In genomic region chr8:75053342-75053741, GRCm38 (mm10) we compare ENCODE assay signal across 21 mouse cellular contexts. TPM values are rescaled to one million over a fixed set of nuclear protein-coding genes. Genes with fewer than 3 reads are reported as not detected.
A peak's percentile ranks its signal among the peaks of the same experiment; 100 is the strongest.
DNase-seq lines count a peak whose midpoint lies in the region; ATAC-seq and TF ChIP-seq lines count a peak whose summit lies in the region.
"Had no signal": no experiment of that assay in that cellular context is flagged by ENCODE, and none has a peak within 500 bp of the region (broad histone marks: within the 10 kb centered on the region; RNA-seq: fewer than 3 reads in every experiment).

No protein-coding gene starts in this region.

- TF ChIP-seq POLR2A in myocyte (IDR thresholded peaks at IDR 0.05; ENCODE audit: insufficient read length, low read depth) = no peak

- no peak overlapping the region for H3K9ac ChIP-seq in embryonic facial prominence, embryonic 14.5 days (ENCODE audit: low read depth, low read length)
- H3K9ac ChIP-seq: embryonic facial prominence, embryonic 13.5 days; forebrain, embryonic 12.5 days had no signal

- 0 out of 2 replicates have a peak, but pooled peaks have one; percentile 17 for ATAC-seq in embryonic facial prominence, embryonic 14.5 days (ENCODE audit: low read depth)
- ATAC-seq in megakaryocyte, adult 5-6 weeks (ENCODE audit: poor library complexity, severe bottlenecking) = 0 out of 2 replicates have a peak, but pooled peaks have one; percentile 39
- no peak for ATAC-seq in activated CD4-positive, CD25-positive, alpha-beta regulatory T cell, adult 4 months
- ATAC-seq: forebrain, embryonic 14.5 days; forebrain, embryonic 16.5 days had no signal

- WGBS in embryonic facial prominence, embryonic 14.5 days = 87% methylated on average over 4 of the region's 4 CpGs
- 90% methylated on average over 4 of the region's 4 CpGs for WGBS in embryonic facial prominence, embryonic 10.5 days

- H3K27ac ChIP-seq in embryonic facial prominence, embryonic 14.5 days (replicated peaks; ENCODE audit: low read depth, low read length) = no peak overlapping the region
- no peak overlapping the region for H3K27ac ChIP-seq in embryonic facial prominence, embryonic 10.5 days (replicated peaks)
- H3K27ac ChIP-seq: embryonic facial prominence, embryonic 13.5 days; forebrain, embryonic 10.5 days; forebrain, embryonic 12.5 days had no signal

- H3ac ChIP-seq in C2C12 (ENCODE audit: control insufficient read depth, insufficient read length, low read depth) (no peak overlapping the region), myocyte (ENCODE audit: control insufficient read depth, insufficient read length) (no peak overlapping the region)

- no peak overlapping the region for H3K4me2 ChIP-seq in embryonic facial prominence, embryonic 14.5 days (ENCODE audit: low read depth, low read length)
- H3K4me2 ChIP-seq in myocyte (ENCODE audit: low read depth) = peak overlapping the region; percentile 8
- H3K4me2 ChIP-seq: embryonic facial prominence, embryonic 13.5 days; forebrain, embryonic 12.5 days had no signal

- TF ChIP-seq CTCF in C2C12 (IDR thresholded peaks at IDR 0.05; ENCODE audit: control insufficient read depth, insufficient read depth, insufficient read length) = no peak

- H3K79me2 ChIP-seq in C2C12 (ENCODE audit: control insufficient read depth, insufficient read depth) (no peaks in the 10 kb centered on the region), myocyte (ENCODE audit: control insufficient read depth, insufficient read depth) (no peaks in the 10 kb centered on the region)

- H3K79me3 ChIP-seq in C2C12 (ENCODE audit: low read depth) = no peaks in the 10 kb centered on the region

- H3K4me1 ChIP-seq in embryonic facial prominence, embryonic 14.5 days (ENCODE audit: control insufficient read depth, insufficient read depth, low read length) = no peaks in the 10 kb centered on the region
- no peaks in the 10 kb centered on the region for H3K4me1 ChIP-seq in embryonic facial prominence, embryonic 10.5 days
- H3K4me1 ChIP-seq: embryonic facial prominence, embryonic 13.5 days; forebrain, embryonic 10.5 days; forebrain, embryonic 12.5 days had no signal

- DNase-seq in embryonic facial prominence, embryonic 14.5 days (ENCODE audit: low spot score) = no peak
- DNase-seq in embryonic facial prominence, embryonic 10.5 days (ENCODE audit: low spot score) = no peak
- DNase-seq in kidney, postnatal 4 days = no peak
- no peak for DNase-seq in ovary, postnatal 36 days (ENCODE audit: low spot score)
- DNase-seq: adrenal gland, adult 8-10 months; adrenal gland, postnatal 14 days; adrenal gland, postnatal 36 days; B cell, adult 2 months; cerebellum, adult 11-12 months; cerebellum, adult 2 months; cerebellum, adult 9-10 months; cerebellum, postnatal 25 days had no signal

- no peak overlapping the region for H3K4me3 ChIP-seq in embryonic facial prominence, embryonic 14.5 days (ENCODE audit: low read depth, low read length)
- no peak overlapping the region for H3K4me3 ChIP-seq in embryonic facial prominence, embryonic 10.5 days
- no peak overlapping the region for H3K4me3 ChIP-seq in C2C12 (ENCODE audit: insufficient read depth, poor library complexity, severe bottlenecking)
- H3K4me3 ChIP-seq in myocyte = no peak overlapping the region
- H3K4me3 ChIP-seq: embryonic facial prominence, embryonic 13.5 days; forebrain, embryonic 10.5 days; forebrain, embryonic 12.5 days had no signal

- no peaks in the 10 kb centered on the region for H3K9me3 ChIP-seq in embryonic facial prominence, embryonic 14.5 days (ENCODE audit: control insufficient read depth, low read length)
- H3K9me3 ChIP-seq in embryonic facial prominence, embryonic 10.5 days = no peaks in the 10 kb centered on the region
- H3K9me3 ChIP-seq: embryonic facial prominence, embryonic 13.5 days; forebrain, embryonic 10.5 days; forebrain, embryonic 12.5 days had no signal

- H3K36me3 ChIP-seq in embryonic facial prominence, embryonic 14.5 days (ENCODE audit: control insufficient read depth, insufficient read depth, low read length) = peaks cover 21% of the 10 kb centered on the region; the same call in 1 of the 2 replicates
- H3K36me3 ChIP-seq in embryonic facial prominence, embryonic 10.5 days (replicated peaks) = peaks cover 25% of the 10 kb centered on the region; the same call in 1 of the 2 replicates
- H3K36me3 ChIP-seq in C2C12 (ENCODE audit: control insufficient read depth, insufficient read depth) (no peaks in the 10 kb centered on the region), myocyte (ENCODE audit: control insufficient read depth, insufficient read depth) (peaks cover 9% of the 10 kb centered on the region)
- H3K36me3 ChIP-seq: forebrain, embryonic 12.5 days had no signal

- H3K27me3 ChIP-seq in embryonic facial prominence, embryonic 14.5 days (replicated peaks; ENCODE audit: control insufficient read depth, insufficient read depth, low read length) = no peaks in the 10 kb centered on the region
- no peaks in the 10 kb centered on the region for H3K27me3 ChIP-seq in embryonic facial prominence, embryonic 10.5 days (replicated peaks; ENCODE audit: low read depth, poor library complexity, severe bottlenecking)
- H3K27me3 ChIP-seq in C2C12 (ENCODE audit: control insufficient read depth, insufficient read depth, insufficient read length) = no peaks in the 10 kb centered on the region
- no peaks in the 10 kb centered on the region for H3K27me3 ChIP-seq in myocyte (ENCODE audit: control insufficient read depth, insufficient read depth, insufficient read length)
- H3K27me3 ChIP-seq: embryonic facial prominence, embryonic 13.5 days; forebrain, embryonic 12.5 days had no signal

TF ChIP-seq in C2C12, 6 proteins besides CTCF, POLR2A, EP300 and RAD21:
- no peak for TF ChIP-seq MYOD1 (IDR thresholded peaks at IDR 0.05; ENCODE audit: control insufficient read depth, insufficient read length, low read depth)
- TF ChIP-seq FOSL1 (IDR thresholded peaks at IDR 0.05; ENCODE audit: insufficient read depth, low read length, poor library complexity, severe bottlenecking) = no peak
- TF ChIP-seq CEBPB (IDR thresholded peaks at IDR 0.05; ENCODE audit: low read depth) = peak; percentile 57

TF ChIP-seq in myocyte, 11 proteins besides CTCF, POLR2A, EP300 and RAD21:
- TF ChIP-seq MYOD1 (IDR thresholded peaks at IDR 0.05; ENCODE audit: control insufficient read depth in 1 of 3, insufficient read length in 2 of 3, low read depth in 2 of 3) (no peak), MAX (IDR thresholded peaks at IDR 0.05; ENCODE audit: low read depth) (no peak), TCF12 (IDR thresholded peaks at IDR 0.05; ENCODE audit: insufficient read depth, poor library complexity, severe bottlenecking) (no peak), CEBPB (IDR thresholded peaks at IDR 0.05; ENCODE audit: insufficient read depth, poor library complexity, severe bottlenecking) (no peak), MYOG (IDR thresholded peaks at IDR 0.05; ENCODE audit: control insufficient read depth in 1 of 3, insufficient read depth in 1 of 3, insufficient read length in 2 of 3, low read depth in 2 of 3) (no peak), POLR2AphosphoS2 (IDR thresholded peaks at IDR 0.05; ENCODE audit: insufficient read length, low read depth) (no peak), TCF3 (IDR thresholded peaks at IDR 0.05; ENCODE audit: insufficient read length, low read depth) (no peak)
TF ChIP-seq in myocyte: peak in this region for 0.

RNA-seq across cellular contexts. Expression of gene Tom1, which starts 19.8 kb away (rescaled TPM):
- polyA plus RNA-seq in embryonic facial prominence, embryonic 14.5 days (2014; fragmentation: Nextera tagmentation; extraction: Ambion mirVana) = 40.0 and 46.2 TPM in 2 replicates
- 32.0 and 32.3 TPM in 2 replicates for polyA plus RNA-seq in embryonic facial prominence, embryonic 10.5 days (2016; fragmentation: Nextera tagmentation; extraction: Ambion mirVana)
- polyA plus RNA-seq in C2C12 (2012; fragmentation: generic; extraction: Trizol) (31.4 TPM), myocyte (2012; fragmentation: generic; extraction: Trizol) (84.2 TPM)
- total RNA-seq in megakaryocyte, adult 5-6 weeks (2015) = 53.1 and 60.1 TPM in 2 replicates
- 46.6 and 60.7 TPM in 2 replicates for total RNA-seq in megakaryocyte, adult 5-6 weeks (2017)
- 10 to 100 TPM; 14.3 to 14.7 TPM for polyA plus RNA-seq in activated CD4-positive, CD25-positive, alpha-beta regulatory T cell, adult 4 months (2017; shearing (Covaris generic))

RNA-seq across cellular contexts. Expression of gene Hmox1, which starts 40.1 kb away (rescaled TPM):
- 23.1 and 24.4 TPM in 2 replicates for polyA plus RNA-seq in embryonic facial prominence, embryonic 14.5 days (2014; fragmentation: Nextera tagmentation; extraction: Ambion mirVana)
- polyA plus RNA-seq in embryonic facial prominence, embryonic 10.5 days (2016; fragmentation: Nextera tagmentation; extraction: Ambion mirVana) = 20.9 and 21.3 TPM in 2 replicates
- polyA plus RNA-seq in C2C12 (2012; fragmentation: generic; extraction: Trizol) = 248 TPM
- 25.4 and 27.1 TPM in 2 replicates for total RNA-seq in megakaryocyte, adult 5-6 weeks (2015)
- total RNA-seq in megakaryocyte, adult 5-6 weeks (2017) = 42.3 and 49.8 TPM in 2 replicates
- polyA plus RNA-seq in myocyte (2012; fragmentation: generic; extraction: Trizol) = 89.7 TPM
- polyA plus RNA-seq in activated CD4-positive, CD25-positive, alpha-beta regulatory T cell, adult 4 months (2017; shearing (Covaris generic)) = 1 to 10 TPM; 2.4 to 5.2 TPM

RNA-seq across cellular contexts. Expression of gene Mcm5, which starts 56.0 kb away (rescaled TPM):
- polyA plus RNA-seq in embryonic facial prominence, embryonic 14.5 days (2014; fragmentation: Nextera tagmentation; extraction: Ambion mirVana) = 106 and 128 TPM in 2 replicates
- 312 and 340 TPM in 2 replicates for polyA plus RNA-seq in embryonic facial prominence, embryonic 10.5 days (2016; fragmentation: Nextera tagmentation; extraction: Ambion mirVana)
- polyA plus RNA-seq in C2C12 (2012; fragmentation: generic; extraction: Trizol) (200 TPM), myocyte (2012; fragmentation: generic; extraction: Trizol) (32.3 TPM)
- 45.9 and 46.5 TPM in 2 replicates for total RNA-seq in megakaryocyte, adult 5-6 weeks (2015)
- 210 and 212 TPM in 2 replicates for total RNA-seq in megakaryocyte, adult 5-6 weeks (2017)
- 10 to 100 TPM; 37.6 to 60.5 TPM for polyA plus RNA-seq in activated CD4-positive, CD25-positive, alpha-beta regulatory T cell, adult 4 months (2017; shearing (Covaris generic))
